Mouse (Mus musculus) forebrain, embryonic 11.5 days (tissue): ENCODE measurements at regions not wholly inside any gene's neighbourhood (a gene's known extent, or its start where the extent isn't known, plus 50 kb on each side); places are given as distances from the start of the nearest gene placed in this dataset. TPM values are rescaled to one million over a fixed set of nuclear protein-coding genes. Genes with fewer than 3 reads are reported as not detected.

ENCODE experiments used
- ATAC-seq: fragments of 200-750 bp; cut with Nextera tagmentation; replicated peaks from 2 replicates; pipeline ENCODE4 v1.8.0; 2017; ENCODE audit warnings: moderate TSS enrichment; ENCODE audit not compliant: low FRiP score
- DNase-seq: peaks from one replicate; pipeline ENCODE4 v3.0.0-alpha.2; 2017; ENCODE audit warnings: low spot score
- H3K27ac ChIP-seq: fragments of 300-500 bp; sonication (generic); 2 replicates; pipeline ENCODE4 v1.5.1; 2014; ENCODE audit warnings: low read depth, low read length
- H3K27me3 ChIP-seq: fragments of 300-500 bp; sonication (generic); 2 replicates; pipeline ENCODE4 v1.6.1; 2014; ENCODE audit warnings: mild to moderate bottlenecking, low read length, mixed read lengths; ENCODE audit not compliant: control insufficient read depth, insufficient read depth
- H3K36me3 ChIP-seq: fragments of 300-500 bp; sonication (generic); 2 replicates; pipeline ENCODE4 v1.6.1; 2014; ENCODE audit warnings: mild to moderate bottlenecking, low read length, moderate library complexity, mixed read lengths; ENCODE audit not compliant: control insufficient read depth, insufficient read depth
- H3K4me1 ChIP-seq: fragments of 300-500 bp; sonication (generic); replicated peaks from 2 replicates; pipeline ENCODE4 v1.6.1; 2014; ENCODE audit warnings: low read length, mixed read lengths; ENCODE audit not compliant: control insufficient read depth, insufficient read depth
- H3K4me2 ChIP-seq: fragments of 300-500 bp; sonication (generic); 2 replicates; pipeline ENCODE4 v1.6.1; 2014; ENCODE audit warnings: low read depth, mild to moderate bottlenecking, low read length, moderate library complexity, mixed read lengths; ENCODE audit not compliant: severe bottlenecking
- H3K4me3 ChIP-seq: fragments of 300-500 bp; sonication (generic); 2 replicates; pipeline ENCODE4 v1.5.1; 2014; ENCODE audit warnings: low read depth, low read length
- H3K9ac ChIP-seq: fragments of 300-500 bp; sonication (generic); 2 replicates; pipeline ENCODE4 v1.6.1; 2014; ENCODE audit warnings: low read length
- H3K9me3 ChIP-seq: fragments of 300-500 bp; sonication (generic); 2 replicates; pipeline ENCODE4 v1.6.1; 2016; ENCODE audit warnings: low read length, mixed read lengths; ENCODE audit not compliant: control insufficient read depth
- WGBS: fragments of 180-500 bp; shearing (Covaris S2); extraction: QIAGEN DNeasy Blood & Tissue Kit; methylation state at CpG from one replicate; pipeline ENCODE4 v1.1.7; 2014; 5-methylcytosine and 5-hydroxymethylcytosine counted together
- microRNA-seq: library from miRNA; unstranded; fragments of <30 nt; microRNA quantifications from one replicate; pipeline ENCODE4, GENCODE M21; 2016; ENCODE audit not compliant: insufficient number of aligned reads

GRCm38 (mm10) chr4:87359004-87359403, 128.7 kb upstream of the Slc24a2 start:
- H3K4me1 ChIP-seq, result no peaks in the 10 kb centered on the region
- no peaks in the 10 kb centered on the region for H3K27me3 ChIP-seq
- no peak overlapping the region for H3K4me3 ChIP-seq
- no peaks in the 10 kb centered on the region for H3K9me3 ChIP-seq
- H3K4me2 ChIP-seq, result no peak overlapping the region
- 92% methylated on average over 3 of the region's 3 CpGs for WGBS
- H3K27ac ChIP-seq, result no peak overlapping the region
- no peak for ATAC-seq
- H3K9ac ChIP-seq, result no peak overlapping the region
- no peak for DNase-seq
- no peaks in the 10 kb centered on the region for H3K36me3 ChIP-seq

GRCm38 (mm10) chr4:87332968-87333367, 102.7 kb upstream of the Slc24a2 start:
- Histone ChIP-seq H3K27me3 (no peaks in the 10 kb centered on the region), H3K9me3 (no peaks in the 10 kb centered on the region), H3K4me3 (no peak overlapping the region), H3K27ac (no peak overlapping the region), H3K4me2 (no peak overlapping the region), H3K4me1 (no peaks in the 10 kb centered on the region), H3K9ac (no peak overlapping the region), H3K36me3 (no peaks in the 10 kb centered on the region)
- DNase-seq, result no peak
- ATAC-seq, result no peak
- 88% methylated on average over 2 of the region's 2 CpGs for WGBS

GRCm38 (mm10) chr4:87329136-87329535, 98.9 kb upstream of the Slc24a2 start:
- H3K4me3 ChIP-seq, result no peak overlapping the region
- ATAC-seq, result no peak
- 66% methylated on average over 6 of the region's 6 CpGs for WGBS

GRCm38 (mm10) chr4:87321726-87322349, 91.6 kb upstream of the Slc24a2 start:
- no peaks in the 10 kb centered on the region for H3K4me1 ChIP-seq
- H3K4me3 ChIP-seq, result no peak overlapping the region
- no peak for ATAC-seq
- H3K36me3 ChIP-seq, result no peaks in the 10 kb centered on the region
- H3K4me2 ChIP-seq, result no peak overlapping the region
- 84% methylated on average over 2 of the region's 2 CpGs for WGBS
- no peaks in the 10 kb centered on the region for H3K9me3 ChIP-seq
- no peak for DNase-seq
- no peak overlapping the region for H3K9ac ChIP-seq
- no peaks in the 10 kb centered on the region for H3K27me3 ChIP-seq
- no peak overlapping the region for H3K27ac ChIP-seq

More at GRCm38 (mm10) chr4:87329136-87329535, 98.9 kb upstream of the Slc24a2 start:
- no peaks in the 10 kb centered on the region for H3K9me3 ChIP-seq
- no peak for DNase-seq
- no peaks in the 10 kb centered on the region for H3K36me3 ChIP-seq
- H3K4me1 ChIP-seq, result no peaks in the 10 kb centered on the region
- H3K4me2 ChIP-seq, result no peak overlapping the region
- H3K9ac ChIP-seq, result no peak overlapping the region
- no peak overlapping the region for H3K27ac ChIP-seq
- H3K27me3 ChIP-seq, result no peaks in the 10 kb centered on the region

GRCm38 (mm10) chr4:87298129-87298528, 67.9 kb upstream of the Slc24a2 start:
- ATAC-seq (no peak), DNase-seq (no peak)
- 77% methylated on average over 5 of the region's 5 CpGs for WGBS

GRCm38 (mm10) chr4:87294538-87294937, 64.3 kb upstream of the Slc24a2 start:
- Histone ChIP-seq H3K27me3 (no peaks in the 10 kb centered on the region), H3K36me3 (no peaks in the 10 kb centered on the region), H3K4me1 (no peaks in the 10 kb centered on the region), H3K4me2 (no peak overlapping the region), H3K4me3 (no peak overlapping the region), H3K9ac (no peak overlapping the region), H3K27ac (no peak overlapping the region), H3K9me3 (no peaks in the 10 kb centered on the region)
- no peak for DNase-seq
- no peak for ATAC-seq

More at GRCm38 (mm10) chr4:87298129-87298528, 67.9 kb upstream of the Slc24a2 start:
- Histone ChIP-seq H3K4me3 (no peak overlapping the region), H3K27me3 (no peaks in the 10 kb centered on the region), H3K9ac (no peak overlapping the region), H3K4me1 (no peaks in the 10 kb centered on the region), H3K9me3 (no peaks in the 10 kb centered on the region), H3K4me2 (no peak overlapping the region), H3K27ac (no peak overlapping the region), H3K36me3 (no peaks in the 10 kb centered on the region)

Small RNA genes in the stretch of these regions (microRNA-seq; reads per million reads assigned to microRNA genes)
- gene Gm23154, result not detected
